In the genomic region with DNA sequence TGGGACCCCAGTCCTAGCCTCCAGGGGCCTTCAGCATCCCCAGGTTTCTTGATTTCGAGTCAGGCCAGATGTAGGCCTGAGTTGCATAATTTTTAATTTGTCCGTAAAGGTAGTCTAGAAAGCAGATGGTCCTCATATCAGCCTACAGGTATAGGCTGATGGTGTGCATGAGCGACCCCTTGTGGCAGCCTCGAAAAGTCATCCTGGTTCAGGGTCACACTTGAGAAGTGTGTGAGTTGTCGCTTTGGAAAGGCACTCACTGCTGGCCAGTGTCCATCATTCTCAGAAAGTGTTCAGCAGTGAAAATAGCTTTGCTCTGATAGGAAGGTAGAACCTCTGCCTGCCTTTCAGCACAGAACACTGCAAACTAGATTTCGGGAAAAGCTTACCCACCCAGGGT, we compare ENCODE assay signal across 8 mouse cellular contexts. TPM values are rescaled to one million over a fixed set of nuclear protein-coding genes. Genes with fewer than 3 reads are reported as not detected.
A peak's percentile ranks its signal among the peaks of the same experiment; 100 is the strongest.
DNase-seq lines count a peak whose midpoint lies in the region; ATAC-seq lines count a peak whose summit lies in the region.

No protein-coding gene starts in this region.

- no peaks in the 10 kb centered on the region for H3K36me3 ChIP-seq in hindbrain, embryonic 11.5 days (ENCODE audit: control insufficient read depth, insufficient read depth, low read length)
- no peaks in the 10 kb centered on the region for H3K36me3 ChIP-seq in hindbrain, embryonic 13.5 days

- WGBS in hindbrain, embryonic 11.5 days: 34% methylated on average over 6 of the region's 6 CpGs
- 33% methylated on average over 6 of the region's 6 CpGs for WGBS in hindbrain, embryonic 13.5 days

- ATAC-seq in hindbrain, embryonic 11.5 days (ENCODE audit: low FRiP score): no peak
- no peak for ATAC-seq in hindbrain, embryonic 13.5 days (ENCODE audit: low FRiP score)
- peak; percentile 67; the same call in 1 of the 2 replicates for ATAC-seq in frontal cortex, adult (ENCODE audit: low TSS enrichment)
- no peak for ATAC-seq in inflammation-experienced regulatory T-cells, adult 6 months

- H3K27ac ChIP-seq in hindbrain, embryonic 11.5 days (ENCODE audit: low read depth, low read length): no peak overlapping the region
- H3K27ac ChIP-seq in hindbrain, embryonic 13.5 days: no peak overlapping the region

- no peaks in the 10 kb centered on the region for H3K27me3 ChIP-seq in hindbrain, embryonic 11.5 days (ENCODE audit: control insufficient read depth, insufficient read depth, low read length)
- H3K27me3 ChIP-seq in hindbrain, embryonic 13.5 days: no peaks in the 10 kb centered on the region

- no peaks in the 10 kb centered on the region for H3K9me3 ChIP-seq in hindbrain, embryonic 11.5 days (ENCODE audit: control insufficient read depth, low read length)
- H3K9me3 ChIP-seq in hindbrain, embryonic 13.5 days: no peaks in the 10 kb centered on the region

- H3K9ac ChIP-seq in hindbrain, embryonic 11.5 days (ENCODE audit: low read depth, low read length): no peak overlapping the region
- no peak overlapping the region for H3K9ac ChIP-seq in hindbrain, embryonic 13.5 days

- no peaks in the 10 kb centered on the region for H3K4me1 ChIP-seq in hindbrain, embryonic 11.5 days (replicated peaks; ENCODE audit: control insufficient read depth, insufficient read depth, low read length)
- H3K4me1 ChIP-seq in hindbrain, embryonic 13.5 days (replicated peaks): peaks cover 26% of the 10 kb centered on the region

- H3K4me2 ChIP-seq in hindbrain, embryonic 11.5 days (replicated peaks; ENCODE audit: low read depth, low read length): no peak overlapping the region
- no peak overlapping the region for H3K4me2 ChIP-seq in hindbrain, embryonic 13.5 days

- no peak overlapping the region for H3K4me3 ChIP-seq in hindbrain, embryonic 11.5 days (ENCODE audit: low read depth, low read length)
- H3K4me3 ChIP-seq in hindbrain, embryonic 13.5 days: no peak overlapping the region

- DNase-seq in hindbrain, embryonic 11.5 days (ENCODE audit: low spot score): peak; percentile 64
- peak; percentile 32 for DNase-seq in CD4-positive helper T cell, adult 2 months (ENCODE audit: low read depth, low spot score)
- peak; percentile 52 for DNase-seq in adrenal gland, adult 2 months
- peak; percentile 31 to 57 for DNase-seq in layer of hippocampus, postnatal 25 days (ENCODE audit: extremely low spot score in 1 of 2, low spot score in 1 of 2)
- DNase-seq in naive thymus-derived CD4-positive, alpha-beta T cell, adult 2 months (ENCODE audit: low read depth): peak; percentile 59

RNA-seq across cellular contexts. Expression of gene Cebpg, which starts 55.5 kb away (rescaled TPM):
- 37.8 and 39.3 TPM in 2 replicates for polyA plus RNA-seq in hindbrain, embryonic 11.5 days (2014; fragmentation: Nextera tagmentation; extraction: Ambion mirVana)
- polyA plus RNA-seq in hindbrain, embryonic 13.5 days (2015; fragmentation: Nextera tagmentation; extraction: Ambion mirVana): 38.6 and 41.4 TPM in 2 replicates
- total RNA-seq in adrenal gland, adult 2 months (2021): 10 to 100 TPM; 46.0 to 65.3 TPM
- 2.1 and 2.3 TPM in 2 replicates for polyA plus RNA-seq in adrenal gland, adult 2 months (2012; rRNA removed)
- total RNA-seq in layer of hippocampus, postnatal 25 days (2021): 10 to 100 TPM; 26.1 to 27.7 TPM
- polyA plus RNA-seq in inflammation-experienced regulatory T-cells, adult 6 months (2017; shearing (Covaris generic)): 1 to 10 TPM; 8.9 to 9.5 (median 9.0) TPM
